Mouse (Mus musculus) heart, adult 11 months (tissue): ENCODE measurements around the gene Timp1.

ENCODE experiments used
- DNase-seq: peaks from one replicate; pipeline ENCODE4 v3.0.0; 2022

Gene Timp1

DNA sequence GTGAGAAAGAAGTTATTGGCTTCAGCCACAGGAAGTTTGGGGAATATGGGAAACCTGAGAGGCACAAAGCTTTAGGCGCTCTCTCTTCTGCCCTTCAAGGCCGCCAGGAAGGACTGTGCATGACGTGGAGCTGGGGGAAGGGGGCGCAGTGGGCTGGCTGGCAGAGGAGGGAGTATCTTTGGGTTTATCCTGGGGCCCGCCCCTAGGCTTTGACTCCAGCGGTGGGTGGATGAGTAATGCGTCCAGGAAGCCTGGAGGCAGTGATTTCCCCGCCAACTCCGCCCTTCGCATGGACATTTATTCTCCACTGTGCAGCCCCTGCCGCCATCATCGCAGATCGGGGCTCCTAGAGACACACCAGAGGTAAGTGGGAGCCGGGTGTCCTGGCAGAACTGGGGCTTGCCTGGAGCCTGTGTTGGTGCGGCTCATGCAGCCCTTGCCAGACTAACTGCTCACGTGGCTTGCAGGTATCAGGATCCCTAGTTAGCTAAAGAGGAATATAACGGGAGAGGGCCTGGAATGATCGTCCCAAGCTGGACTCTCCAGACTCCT is at the start of gene Timp1:
TSS of gene Timp1 (plus strand) at position 205 of the 552 bp plus-strand sequence.
- peak; percentile 90 for DNase-seq

- DNase-seq: peak; percentile 96
Measured at GRCm38 (mm10) chrX:20828934-20829333, 41.0 kb upstream of the Timp1 start.

- no peak for DNase-seq
Measured at GRCm38 (mm10) chrX:20847232-20847631, 22.7 kb upstream of the Timp1 start.

DNA sequence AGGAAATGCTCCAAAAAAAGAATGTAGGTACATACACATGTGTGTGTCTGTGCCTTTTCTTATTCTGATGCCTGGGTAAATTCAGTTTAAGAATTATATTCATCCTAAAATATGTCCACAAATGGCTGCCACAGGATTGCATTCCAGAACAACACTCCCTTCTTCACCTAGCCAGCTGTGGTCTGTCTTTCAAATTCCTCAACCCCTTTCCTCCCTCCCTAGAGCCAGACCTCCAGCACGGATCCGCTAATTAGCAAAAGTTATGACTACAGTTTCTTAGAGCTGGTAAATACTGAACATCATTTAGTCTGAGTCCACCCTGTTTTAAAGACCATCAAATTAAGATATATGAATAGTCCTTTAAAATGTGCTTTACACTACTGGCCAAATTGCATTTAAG is 22.1 kb upstream of the Timp1 start:
- DNase-seq: no peak

DNA sequence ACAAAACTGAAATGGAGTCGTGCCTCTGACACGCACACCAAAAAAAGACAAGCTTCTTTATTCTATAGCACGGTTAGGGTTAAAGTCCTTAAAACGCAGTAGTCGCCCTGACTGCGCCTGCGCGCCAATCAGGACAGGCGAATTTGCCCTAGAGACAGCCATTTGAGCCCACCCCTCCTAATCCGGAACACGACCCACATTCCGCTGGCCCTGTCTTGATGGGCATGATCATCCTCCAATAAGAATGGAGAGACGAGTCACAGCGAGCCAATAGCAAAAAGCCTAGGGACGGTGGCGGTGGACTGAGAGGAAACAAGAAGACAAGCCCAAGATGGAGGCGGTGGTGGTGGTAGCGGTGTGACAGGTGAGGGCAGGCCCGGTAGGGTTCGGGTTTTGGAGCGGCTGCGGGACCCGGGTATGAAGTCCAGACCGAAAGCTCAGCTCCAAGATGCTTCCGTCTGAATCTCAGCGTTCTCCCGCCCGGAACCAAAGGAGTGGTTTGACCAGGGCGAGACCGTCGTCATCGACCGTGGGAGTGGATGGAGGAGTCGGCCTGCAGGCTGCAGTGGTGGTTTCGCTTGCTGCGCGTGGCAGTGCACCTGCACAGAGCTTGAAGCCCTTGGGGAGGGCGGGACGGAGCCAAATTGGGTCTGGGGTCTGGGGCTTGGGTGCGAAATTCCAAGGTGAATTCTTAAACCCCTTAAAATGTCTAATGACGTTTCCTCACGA is 21.5 kb upstream of the Timp1 start:
- DNase-seq: peak; percentile 100

DNA sequence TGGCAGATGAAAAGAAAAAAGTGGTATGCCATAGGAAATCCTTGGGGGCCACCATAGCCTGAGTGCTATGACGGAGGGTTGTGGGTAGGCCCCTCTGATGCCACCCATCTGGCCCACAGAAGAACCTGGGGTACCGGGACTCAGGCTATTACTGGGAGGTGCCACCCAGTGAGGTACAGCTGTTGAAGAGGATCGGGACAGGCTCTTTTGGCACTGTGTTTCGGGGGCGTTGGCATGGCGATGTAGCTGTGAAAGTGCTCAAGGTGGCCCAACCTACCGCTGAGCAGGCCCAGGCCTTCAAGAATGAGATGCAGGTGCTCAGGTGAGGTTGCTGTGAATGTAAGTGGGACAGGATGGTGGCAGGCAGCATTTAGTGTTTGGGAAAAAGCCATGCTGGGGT is 16.2 kb upstream of the Timp1 start:
- peak; percentile 83 for DNase-seq

DNA sequence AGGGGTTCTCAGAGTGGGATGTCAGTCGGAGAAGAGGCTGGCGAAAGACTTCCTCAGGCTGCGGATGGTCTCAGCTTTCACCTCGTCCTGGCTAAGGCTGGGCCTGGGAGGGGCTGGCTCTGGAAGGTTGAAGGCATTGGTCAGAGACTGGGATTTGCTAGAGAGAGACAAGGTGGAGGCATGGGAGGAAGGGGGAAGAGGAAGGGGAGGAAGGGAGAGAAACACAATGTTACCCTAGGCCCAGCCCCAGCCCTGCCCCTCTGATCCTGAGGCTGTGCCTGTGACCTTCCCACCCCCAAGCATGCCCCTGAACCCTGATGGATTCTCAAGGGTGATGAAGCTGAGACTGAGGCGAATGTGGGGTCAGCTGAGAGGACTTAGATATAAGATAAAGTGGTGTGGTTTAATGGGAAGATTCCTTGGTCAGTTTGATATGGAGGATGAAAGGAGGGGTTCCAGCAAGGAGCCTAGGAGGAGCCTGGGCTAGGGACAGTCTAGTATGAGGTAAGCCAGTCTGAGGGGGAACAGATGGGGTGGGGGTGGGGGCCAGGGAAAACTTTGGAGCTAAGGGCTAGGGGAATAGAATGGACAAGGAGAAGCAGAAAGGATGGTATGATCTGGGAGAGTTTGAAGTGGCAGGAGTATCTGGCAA is 8.4 kb upstream of the Timp1 start:
- DNase-seq: peak; percentile 80

- DNase-seq: peak; percentile 93
Measured at GRCm38 (mm10) chrX:20862105-20863065, 7.6 kb upstream of the Timp1 start.

DNA sequence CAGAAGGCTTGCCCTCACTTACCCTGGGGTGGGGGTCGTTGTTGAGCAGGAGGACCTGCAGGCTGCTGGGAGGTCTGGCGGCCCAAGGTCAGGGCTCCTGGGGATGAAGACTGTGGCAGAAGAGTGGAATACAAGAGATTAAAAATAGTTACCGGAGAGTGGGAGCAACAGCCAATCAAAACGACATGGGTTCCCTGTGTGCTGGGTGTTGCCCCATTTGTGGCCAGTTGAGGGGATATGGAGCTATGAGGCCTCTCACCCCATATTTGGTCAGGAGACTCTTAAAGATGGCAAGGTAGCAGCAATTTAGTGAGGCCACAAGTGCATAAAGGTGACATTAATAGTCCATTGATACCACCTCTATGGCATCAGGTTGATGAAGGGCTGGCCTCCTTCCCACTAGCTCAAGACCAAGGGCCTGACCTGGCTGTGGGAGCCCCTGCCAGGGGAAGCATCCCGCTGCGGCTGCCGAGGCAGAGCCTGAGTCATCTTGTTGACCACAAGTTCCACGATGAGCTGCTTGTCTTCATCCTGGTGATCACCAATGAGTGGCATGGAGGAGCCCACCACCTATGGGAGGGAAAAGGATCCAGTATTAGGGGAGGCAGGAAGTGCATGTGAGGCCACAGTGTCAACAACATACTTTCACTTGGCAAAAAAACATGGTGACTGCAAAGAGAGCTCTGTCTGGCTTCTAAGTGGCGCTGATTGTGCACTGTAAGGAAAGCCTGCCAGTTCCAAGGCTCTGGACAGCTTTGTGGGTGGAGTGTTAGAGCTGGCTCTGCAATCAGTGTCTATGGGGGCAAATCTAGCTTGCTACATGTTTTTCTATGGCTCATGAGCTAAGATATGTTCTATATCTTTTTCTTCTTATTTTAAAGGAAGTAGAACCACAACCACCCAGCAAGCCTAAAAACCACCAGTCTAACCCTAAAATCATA is 6.5 kb upstream of the Timp1 start:
- peak; percentile 91 for DNase-seq

GRCm38 (mm10) chrX:20868091-20868490 is 1.9 kb upstream of the Timp1 start:
- no peak for DNase-seq

DNA sequence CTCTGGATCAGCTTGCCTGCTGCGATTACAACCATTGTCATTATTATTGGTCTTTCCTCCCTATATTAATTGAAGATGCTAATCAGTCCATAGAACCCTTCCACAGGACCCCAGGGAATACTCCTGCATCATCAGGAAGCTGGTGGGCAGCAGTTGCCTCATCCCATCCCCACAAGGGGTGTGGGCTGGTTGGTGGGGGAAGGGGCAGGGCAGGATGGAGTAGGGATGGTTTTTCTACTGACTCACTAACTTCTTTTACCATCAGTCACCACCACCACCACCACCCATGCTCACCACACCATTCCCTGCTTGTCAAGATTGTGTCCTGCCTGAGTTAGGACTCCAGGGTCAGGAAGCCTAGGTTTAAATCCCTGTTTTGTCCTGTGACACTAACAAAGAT is 763 bp upstream of the Timp1 start:
- no peak for DNase-seq

DNA sequence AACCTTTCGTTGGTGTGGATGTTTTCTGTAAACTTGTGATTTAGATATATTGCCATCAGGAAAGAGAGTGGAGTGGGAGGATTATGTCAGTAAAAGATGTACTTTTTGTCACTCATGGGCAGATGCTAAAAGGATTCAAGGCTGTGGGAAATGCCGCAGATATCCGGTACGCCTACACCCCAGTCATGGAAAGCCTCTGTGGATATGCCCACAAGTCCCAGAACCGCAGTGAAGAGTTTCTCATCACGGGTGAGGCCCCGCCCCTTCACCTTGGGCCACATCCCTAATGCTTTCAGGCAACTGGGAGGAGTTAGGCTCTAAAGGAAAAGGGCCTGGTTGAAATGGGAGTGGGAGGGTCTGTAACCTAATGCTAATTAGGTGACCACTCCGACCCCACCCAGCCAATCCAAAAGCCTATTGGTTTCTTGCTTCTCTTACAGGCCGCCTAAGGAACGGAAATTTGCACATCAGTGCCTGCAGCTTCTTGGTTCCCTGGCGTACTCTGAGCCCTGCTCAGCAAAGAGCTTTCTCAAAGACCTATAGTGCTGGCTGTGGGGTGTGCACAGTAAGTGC is 3.0 kb downstream of the Timp1 start:
- no peak for DNase-seq

- DNase-seq: no peak
Measured at GRCm38 (mm10) chrX:20875241-20875640, 5.3 kb downstream of the Timp1 start.

GRCm38 (mm10) chrX:20910074-20910473 is 40.1 kb downstream of the Timp1 start:
- DNase-seq: no peak

DNA sequence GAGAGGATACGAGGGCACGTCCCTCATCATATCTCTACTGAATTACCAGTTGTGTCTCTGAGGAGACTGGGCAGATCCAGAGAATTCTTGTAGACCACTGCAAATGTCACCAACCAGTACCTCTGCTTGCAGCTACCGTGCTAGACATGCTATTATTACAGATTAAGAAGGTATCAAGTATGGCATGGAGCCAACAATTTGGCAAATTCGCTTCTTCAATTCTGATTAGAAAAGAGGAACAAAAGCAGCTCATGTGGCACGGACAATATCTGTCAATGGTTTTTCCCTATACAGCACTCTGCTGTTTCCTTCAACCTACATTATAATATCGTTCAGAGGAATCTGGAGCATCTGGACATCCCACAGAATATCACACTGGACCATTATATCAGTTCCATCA is 43.8 kb downstream of the Timp1 start:
- DNase-seq: no peak

DNA sequence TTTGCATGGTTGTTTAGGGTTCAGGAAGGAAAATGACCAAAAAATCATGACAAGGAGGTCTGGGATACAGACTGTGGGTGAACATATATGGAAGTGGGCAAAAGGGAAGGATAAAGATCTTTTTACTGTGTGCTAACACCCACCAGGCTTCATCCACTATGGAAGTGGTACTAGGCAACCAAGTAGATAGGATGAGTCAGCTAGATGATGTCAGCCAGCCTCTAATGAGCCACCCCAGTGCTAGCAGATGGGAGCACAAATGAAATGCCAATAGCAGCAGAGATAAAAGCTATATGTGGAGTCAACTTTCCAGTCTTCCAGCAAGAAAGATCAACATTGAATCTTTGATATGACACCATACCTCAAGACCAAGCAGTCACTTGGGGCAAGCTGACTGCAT is 45.1 kb downstream of the Timp1 start:
- no peak for DNase-seq

DNA sequence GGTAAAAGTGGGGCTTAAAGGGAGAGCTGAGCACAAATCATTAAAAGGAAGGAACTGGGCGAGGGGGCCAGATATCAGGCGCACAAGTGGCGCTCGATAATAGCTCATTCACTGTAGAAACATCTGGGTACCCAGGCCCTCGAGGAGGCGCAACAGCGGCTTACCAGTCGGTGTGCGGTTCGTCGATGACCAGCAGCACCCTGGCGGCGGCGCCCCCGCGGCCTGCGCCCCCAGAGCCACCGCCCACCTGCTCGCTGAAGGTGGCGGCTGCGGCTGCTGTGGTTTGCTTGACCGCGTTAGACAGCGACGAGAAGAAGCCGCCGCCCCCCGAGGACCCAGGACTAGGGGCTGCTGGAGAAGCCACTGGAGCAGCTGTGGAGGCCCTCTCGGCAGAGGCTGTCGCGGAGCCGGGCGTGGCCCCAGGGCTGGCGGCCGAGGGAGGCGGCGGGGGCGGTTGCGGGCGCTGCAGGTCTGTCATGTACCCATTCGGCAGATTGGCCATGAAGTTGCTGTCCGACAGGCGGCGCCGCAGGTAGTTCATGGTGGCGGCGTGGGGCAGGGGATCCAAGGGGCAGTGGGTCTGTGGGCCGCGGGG is 50.4 kb downstream of the Timp1 start:
- no peak for DNase-seq

GRCm38 (mm10) chrX:20920844-20921364 is 50.9 kb downstream of the Timp1 start, which contains the start of gene Syn1:
Gene Syn1, minus strand, starts transcription at chrX:20921004.
- DNase-seq: peak; percentile 96

DNA sequence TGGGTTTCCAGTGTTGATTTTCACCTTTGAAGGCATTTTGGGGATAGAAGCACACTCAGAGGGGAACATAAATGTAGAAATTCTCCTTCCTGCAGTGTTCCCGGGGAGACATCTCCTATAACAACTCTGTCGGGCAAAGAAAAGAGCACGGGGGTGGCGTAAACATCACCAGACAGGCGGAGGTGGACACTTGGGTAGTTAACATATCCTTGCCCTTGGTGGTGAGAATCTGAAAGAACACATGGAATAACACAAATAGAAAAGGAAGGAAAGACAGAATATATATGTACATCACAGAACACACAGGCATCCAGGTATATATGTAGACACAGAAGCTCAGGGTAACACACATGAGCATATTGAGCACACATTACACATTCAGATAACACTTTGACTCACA is 51.4 kb downstream of the Timp1 start:
- DNase-seq: peak; percentile 46

GRCm38 (mm10) chrX:20923506-20923905 is 53.5 kb downstream of the Timp1 start:
- peak; percentile 55 for DNase-seq
